Mouse (Mus musculus) spleen, postnatal 14 days (tissue): ENCODE results near the gene 3830403N18Rik.
"Not testable (repeated sequence)": the region's sequence is repeated elsewhere in the genome, so short reads cannot be mapped to it uniquely, and the experiment has no call there.

Source experiments
- DNase-seq, 2 experiments: peaks; one replicate each; pipeline ENCODE4 v3.0.0; 2021 to 2022; ENCODE audit warnings: low spot score in 2 of 2

Gene 3830403N18Rik

DNA sequence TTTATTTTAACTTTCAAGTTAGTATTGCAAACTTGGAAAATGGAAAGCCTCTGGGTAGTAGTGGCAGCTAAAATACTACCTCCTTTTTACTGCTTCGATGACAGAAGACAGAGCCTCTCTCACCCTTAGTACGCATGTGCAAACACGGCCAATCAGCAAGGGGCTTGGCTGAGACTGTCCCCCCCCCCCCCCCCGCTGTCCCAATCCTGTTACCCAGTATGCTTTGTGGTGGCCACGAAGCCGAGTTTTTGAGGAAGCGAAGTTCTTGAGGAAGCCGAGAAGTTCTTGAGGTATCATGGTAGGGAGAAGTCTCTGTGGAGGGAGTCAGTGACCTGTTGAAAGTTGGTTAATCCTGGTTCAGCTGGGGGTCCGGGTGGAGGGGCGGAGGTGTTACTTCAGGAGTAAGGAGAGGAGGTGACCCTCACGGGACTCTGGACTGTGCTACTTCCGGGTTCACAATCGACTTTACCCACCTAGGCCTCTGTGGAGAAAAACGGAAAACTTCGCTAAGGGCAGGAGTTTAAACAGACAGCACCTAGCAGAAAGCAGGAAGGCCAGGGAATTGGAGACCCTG is at the start of gene 3830403N18Rik:
3830403N18Rik (plus strand) TSS at position 237 of the 574 bp plus-strand sequence.
- DNase-seq: not testable (repeated sequence)

DNA sequence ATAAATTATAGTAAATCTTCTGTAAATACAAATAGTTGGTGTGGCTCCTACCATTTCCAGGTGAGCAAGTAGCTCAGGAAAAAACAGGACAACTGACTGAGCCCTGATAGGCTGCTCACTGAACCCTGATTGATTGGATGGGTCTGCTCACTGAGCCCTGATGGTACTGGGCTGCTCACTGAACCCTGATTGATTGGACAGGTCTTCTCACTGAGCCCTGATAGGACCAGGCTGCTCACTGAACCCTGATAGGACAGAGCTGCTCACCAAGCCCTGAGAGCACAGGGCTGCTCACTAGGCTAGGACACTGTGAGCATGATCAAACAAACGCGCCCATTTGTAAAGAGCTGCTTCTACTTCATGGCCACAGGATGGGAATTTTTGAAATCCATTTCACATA is 15.0 kb downstream of the 3830403N18Rik start:
- no peak for DNase-seq

DNA sequence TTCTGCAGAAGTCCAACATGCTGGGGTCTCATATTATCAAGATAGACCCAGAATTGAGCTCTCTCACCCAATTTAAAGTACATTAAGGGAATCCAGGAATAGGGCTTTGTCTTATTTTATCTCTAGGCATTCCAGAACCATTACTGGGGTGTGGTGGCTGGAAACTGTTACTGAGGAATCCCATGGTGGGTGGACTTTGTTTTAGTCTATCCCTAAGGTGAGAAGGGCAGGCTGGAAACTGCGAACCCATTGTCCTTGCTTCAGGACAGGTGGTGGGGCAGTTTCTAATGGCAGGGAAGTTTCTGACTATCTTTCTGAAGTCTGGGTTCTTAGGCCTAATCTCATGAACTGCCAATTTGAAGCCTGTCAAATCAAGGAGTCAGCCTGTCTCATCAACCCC is 50.1 kb downstream of the 3830403N18Rik start:
- DNase-seq: not testable (repeated sequence)
